Mouse (Mus musculus) cerebellum, postnatal 4 days (tissue): Measurements from ENCODE around the gene Synm.

Experiments
- DNase-seq, 2 experiments: peaks; one replicate each; pipeline ENCODE4 v3.0.0; 2022; ENCODE audit warnings: low spot score in 2 of 2, mixed read lengths in 1 of 2

Gene Synm

GRCm38 (mm10) chr7:67700846-67701245 is 58.7 kb downstream of the Synm start:
- peak in 1 of 2 experiments; percentile 16 for DNase-seq

DNA sequence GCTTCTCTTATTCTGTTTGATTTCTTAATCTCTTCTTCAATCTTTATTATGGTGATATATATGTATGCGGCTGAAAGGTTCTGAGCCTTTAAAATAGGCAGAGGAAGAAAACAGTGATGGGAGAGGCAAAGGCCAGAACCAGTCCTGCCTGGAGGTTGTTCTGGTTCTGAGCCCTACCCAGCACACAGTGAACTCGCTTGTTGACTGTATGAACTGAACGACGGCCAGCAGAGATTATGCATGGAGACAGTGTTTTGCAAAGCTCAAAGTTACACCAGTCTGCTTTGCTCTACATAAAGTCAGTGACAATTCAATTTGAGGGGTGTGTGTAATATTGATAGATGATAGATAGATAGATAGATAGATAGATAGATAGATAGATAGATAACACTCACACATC is 60.2 kb downstream of the Synm start:
- no peak for DNase-seq

GRCm38 (mm10) chr7:67697892-67698630 is 61.5 kb downstream of the Synm start:
- DNase-seq, result no peak

GRCm38 (mm10) chr7:67695906-67696305 is 63.6 kb downstream of the Synm start:
- no peak for DNase-seq

DNA sequence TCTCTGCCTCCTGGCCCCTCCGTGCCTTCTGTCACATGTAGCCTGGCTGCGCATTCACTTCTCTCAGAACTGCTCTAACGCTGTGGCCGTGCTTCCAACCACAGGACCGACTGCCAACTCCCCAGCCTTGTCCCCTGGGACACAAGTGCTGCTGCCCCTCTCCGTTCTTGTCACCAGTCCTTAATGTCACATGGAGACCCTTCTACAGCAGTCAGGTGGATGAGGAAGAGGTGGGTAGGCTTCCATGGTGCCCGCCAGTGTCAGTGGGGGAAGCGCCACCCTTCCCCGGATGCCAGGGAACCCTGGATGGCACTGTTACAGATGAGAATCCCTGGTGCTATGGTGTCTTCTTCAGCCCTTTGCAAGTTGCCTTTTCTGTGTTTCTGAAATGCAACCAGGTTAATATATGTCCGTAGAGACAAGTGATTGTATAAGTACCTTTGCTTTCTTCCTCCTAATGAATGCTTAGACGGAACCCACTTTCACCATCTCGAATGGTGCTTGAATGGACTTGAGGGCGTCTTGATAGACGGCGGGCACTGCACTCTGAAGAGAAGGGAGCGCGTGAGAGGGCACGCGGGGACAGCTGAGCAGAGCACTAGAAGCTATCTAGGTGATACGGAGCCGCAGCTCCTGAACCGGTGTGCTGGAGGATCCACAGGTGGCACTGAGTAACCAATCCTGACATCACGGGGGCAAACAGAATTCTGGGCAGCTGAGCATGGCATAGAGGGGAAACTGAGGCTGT is 66.6 kb downstream of the Synm start:
- DNase-seq, result no peak

DNA sequence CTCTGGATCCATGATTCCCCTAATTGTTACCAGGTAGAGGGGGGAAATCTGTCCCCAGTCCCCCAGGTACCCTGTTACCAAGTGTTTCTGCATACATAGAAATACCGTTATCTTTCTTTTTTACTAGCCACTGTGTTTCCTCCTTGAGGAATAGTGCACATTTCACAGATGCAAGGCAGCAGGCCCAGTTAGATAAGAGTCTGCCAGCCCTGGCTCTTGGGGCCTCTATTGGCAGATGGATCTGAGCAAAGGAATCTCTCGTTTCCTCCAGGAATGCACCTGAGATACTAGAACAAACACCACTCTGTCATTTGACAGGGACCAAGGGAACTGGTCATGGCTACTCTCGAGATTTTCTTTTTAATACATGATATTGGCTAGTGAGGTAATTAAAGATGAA is 67.4 kb downstream of the Synm start:
- DNase-seq, result no peak

- no peak for DNase-seq
Observed at GRCm38 (mm10) chr7:67691036-67691435, 68.5 kb downstream of the Synm start.

DNA sequence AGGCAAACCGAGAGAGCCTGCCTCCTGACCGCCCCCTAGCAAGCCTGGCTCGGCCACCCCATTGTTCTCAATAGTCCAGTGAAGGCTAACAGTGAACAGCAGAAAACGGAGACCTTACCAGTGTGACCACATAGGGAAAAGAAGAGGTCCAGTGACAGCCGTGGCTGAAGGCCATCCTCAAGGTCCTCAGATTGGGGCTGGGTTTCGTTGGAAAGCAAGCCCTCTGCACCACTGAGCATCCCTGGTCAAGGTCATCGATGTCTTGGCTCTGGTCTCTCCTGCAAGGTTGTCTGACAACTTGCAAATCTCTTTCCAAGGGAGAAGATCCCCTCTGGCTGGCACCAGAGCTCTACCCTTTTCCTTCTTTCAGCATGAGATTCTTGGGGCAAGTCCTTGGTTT is 69.7 kb downstream of the Synm start:
- DNase-seq, result no peak

- DNase-seq, result no peak
Observed at GRCm38 (mm10) chr7:67688281-67688680, 71.3 kb downstream of the Synm start.

DNA sequence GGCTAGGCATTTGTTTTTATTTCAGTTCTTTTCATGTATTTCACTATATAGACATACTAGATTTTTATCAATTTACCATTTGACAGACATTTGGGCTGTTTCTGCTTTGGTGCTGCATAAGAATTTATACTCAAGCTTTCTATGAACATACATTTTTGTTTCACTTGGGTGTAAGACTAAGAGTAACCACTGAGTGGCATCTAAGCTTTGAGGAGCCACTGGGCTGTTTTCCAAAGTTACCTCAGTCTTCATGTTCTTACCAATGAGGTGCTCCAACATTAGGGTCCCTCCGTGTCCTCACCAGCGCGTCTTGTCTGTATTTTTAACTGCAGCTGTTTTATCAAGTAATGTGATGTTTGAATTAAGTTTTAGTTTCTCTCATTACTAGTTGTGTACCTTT is 73.0 kb downstream of the Synm start:
- no peak for DNase-seq

DNA sequence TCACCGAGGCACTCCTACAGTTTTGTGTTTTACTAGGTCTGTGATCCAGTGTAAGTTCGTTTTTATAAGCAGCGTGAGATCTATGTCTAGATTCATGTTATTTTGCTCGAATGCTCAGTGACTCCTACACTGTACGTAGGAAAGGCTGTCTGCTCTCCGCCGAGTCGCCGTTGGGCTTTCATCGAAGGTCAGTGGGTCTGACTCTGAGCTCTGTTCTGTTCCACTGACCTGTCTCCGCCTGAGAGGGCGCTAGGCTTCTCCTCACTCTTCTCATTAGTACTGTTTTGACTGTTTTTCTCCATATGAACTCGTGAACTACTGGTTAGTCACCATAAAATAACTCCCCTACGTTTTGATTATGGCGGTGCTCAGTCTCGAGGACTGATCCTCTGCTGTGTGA is 76.5 kb downstream of the Synm start:
- DNase-seq, result no peak

DNA sequence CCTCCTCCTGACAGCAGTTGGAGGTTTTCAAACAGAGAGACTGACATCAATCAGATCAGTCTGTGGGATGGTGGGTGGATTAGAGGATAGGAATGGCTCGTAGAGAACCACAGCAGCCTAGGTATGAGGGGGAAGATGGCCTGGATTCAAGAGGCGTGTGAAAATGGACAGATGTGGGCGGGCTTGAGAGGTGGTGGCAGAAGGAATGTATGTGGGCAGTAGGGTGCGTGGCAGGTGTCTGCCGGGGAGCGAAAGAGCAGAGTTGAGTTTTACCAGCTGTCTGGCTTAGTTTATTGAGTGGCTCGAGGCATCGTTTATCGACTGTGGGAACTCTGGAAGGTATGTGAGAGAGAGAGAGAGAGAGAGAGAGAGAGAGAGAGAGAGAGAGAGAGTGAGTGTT is 78.5 kb downstream of the Synm start:
- no peak for DNase-seq
